Mouse (Mus musculus) stomach, embryonic 14.5 days (tissue): ENCODE results near the gene Nudcd3. TPM values are rescaled to one million over a fixed set of nuclear protein-coding genes. Genes with fewer than 3 reads are reported as not detected.
"Not testable (repeated sequence)": the region's sequence is repeated elsewhere in the genome, so short reads cannot be mapped to it uniquely, and the experiment has no call there.

ENCODE experiments used
- ATAC-seq: fragments of 200-750 bp; cut with Nextera tagmentation; 2 replicates; pipeline ENCODE4 v1.8.0; 2017; ENCODE audit warnings: low read depth, moderate TSS enrichment; ENCODE audit not compliant: insufficient number of reproducible peaks, insufficient read depth, low FRiP score
- H3K27ac ChIP-seq: fragments of 300-500 bp; sonication (generic); 2 replicates; pipeline ENCODE4 v1.5.1; 2014; ENCODE audit warnings: mild to moderate bottlenecking, low read length, moderate library complexity, mixed read lengths
- H3K27me3 ChIP-seq: fragments of 300-500 bp; sonication (generic); 2 replicates; pipeline ENCODE4 v1.6.1; 2014; ENCODE audit warnings: low read length, control low read depth, mixed read lengths; ENCODE audit not compliant: control insufficient read depth, insufficient read depth
- H3K36me3 ChIP-seq: fragments of 300-500 bp; sonication (generic); 2 replicates; pipeline ENCODE4 v1.6.1; 2014; ENCODE audit warnings: mild to moderate bottlenecking, control low read depth, low read length, moderate library complexity, mixed read lengths; ENCODE audit not compliant: control insufficient read depth, insufficient read depth
- H3K4me1 ChIP-seq: fragments of 300-500 bp; sonication (generic); 2 replicates; pipeline ENCODE4 v1.6.1; 2014; ENCODE audit warnings: low read length, control low read depth, mixed read lengths; ENCODE audit not compliant: control insufficient read depth, insufficient read depth
- H3K4me2 ChIP-seq: fragments of 300-500 bp; sonication (generic); replicated peaks from 2 replicates; pipeline ENCODE4 v1.6.1; 2014; ENCODE audit warnings: low read depth, low read length, control low read depth
- H3K4me3 ChIP-seq: fragments of 300-500 bp; sonication (generic); 2 replicates; pipeline ENCODE4 v1.5.1; 2014; ENCODE audit warnings: low read depth, low read length, control low read depth
- H3K9ac ChIP-seq: fragments of 300-500 bp; sonication (generic); replicated peaks from 2 replicates; pipeline ENCODE4 v1.6.1; 2014; ENCODE audit warnings: low read depth, mild to moderate bottlenecking, control low read depth, low read length, moderate library complexity, mixed read lengths
- H3K9me3 ChIP-seq: fragments of 300-500 bp; sonication (generic); 2 replicates; pipeline ENCODE4 v1.6.1; 2016; ENCODE audit warnings: low read depth, low read length, control low read depth; ENCODE audit not compliant: control insufficient read depth
- WGBS: fragments of 180-500 bp; shearing (Covaris S2); extraction: QIAGEN DNeasy Blood & Tissue Kit; methylation state at CpG from one replicate; pipeline ENCODE4 v1.1.7; 2014; 5-methylcytosine and 5-hydroxymethylcytosine counted together
- polyA plus RNA-seq: library from polyadenylated mRNA; unstranded; fragments of >200 nt; fragmentation: Nextera tagmentation; extraction: Ambion mirVana; gene quantifications from 2 replicates; pipeline ENCODE4 v1.2.1, GENCODE M21; 2014

Gene Nudcd3
- polyA plus RNA-seq, 1 experiment from 2014 or later: 42.0 TPM

- 94% methylated on average over 5 of the region's 5 CpGs for WGBS
- H3K9ac ChIP-seq: no peak overlapping the region
- ATAC-seq: no peak
- H3K36me3 ChIP-seq: peaks cover 50% of the 10 kb centered on the region
- no peak overlapping the region for H3K4me2 ChIP-seq
- H3K9me3 ChIP-seq: no peaks in the 10 kb centered on the region
- H3K27me3 ChIP-seq: no peaks in the 10 kb centered on the region
- H3K4me1 ChIP-seq: no peaks in the 10 kb centered on the region
- no peak overlapping the region for H3K4me3 ChIP-seq
- H3K27ac ChIP-seq: no peak overlapping the region
Observed at GRCm38 (mm10) chr11:6111734-6112484, 88.3 kb downstream of the Nudcd3 start.

GRCm38 (mm10) chr11:6109990-6110389 is 90.2 kb downstream of the Nudcd3 start:
- Histone ChIP-seq H3K4me2 (no peak overlapping the region), H3K4me1 (no peaks in the 10 kb centered on the region), H3K36me3 (peaks cover 51% of the 10 kb centered on the region), H3K4me3 (no peak overlapping the region), H3K9me3 (no peaks in the 10 kb centered on the region), H3K9ac (no peak overlapping the region), H3K27me3 (no peaks in the 10 kb centered on the region), H3K27ac (no peak overlapping the region)
- no peak for ATAC-seq

- Histone ChIP-seq H3K9ac (no peak overlapping the region), H3K4me3 (no peak overlapping the region), H3K4me2 (no peak overlapping the region), H3K36me3 (peaks cover 41% of the 10 kb centered on the region), H3K9me3 (no peaks in the 10 kb centered on the region), H3K27me3 (no peaks in the 10 kb centered on the region), H3K27ac (no peak overlapping the region), H3K4me1 (no peaks in the 10 kb centered on the region)
- 95% methylated on average over 5 of the region's 5 CpGs for WGBS
- no peak for ATAC-seq
Observed at GRCm38 (mm10) chr11:6108296-6108695, 91.9 kb downstream of the Nudcd3 start.

GRCm38 (mm10) chr11:6107722-6108121 is 92.5 kb downstream of the Nudcd3 start:
- Histone ChIP-seq H3K9ac (no peak overlapping the region), H3K9me3 (no peaks in the 10 kb centered on the region), H3K4me2 (no peak overlapping the region), H3K4me1 (no peaks in the 10 kb centered on the region), H3K4me3 (no peak overlapping the region), H3K36me3 (peaks cover 35% of the 10 kb centered on the region), H3K27ac (no peak overlapping the region), H3K27me3 (no peaks in the 10 kb centered on the region)
- WGBS: 80% methylated on average over 3 of the region's 3 CpGs
- no peak for ATAC-seq

- no peaks in the 10 kb centered on the region for H3K9me3 ChIP-seq
- no peak overlapping the region for H3K9ac ChIP-seq
- no peaks in the 10 kb centered on the region for H3K27me3 ChIP-seq
- ATAC-seq: no peak
- no peak overlapping the region for H3K4me3 ChIP-seq
- H3K36me3 ChIP-seq: peaks cover 24% of the 10 kb centered on the region; the same call in 1 of the 2 replicates
- H3K4me2 ChIP-seq: no peak overlapping the region
- no peaks in the 10 kb centered on the region for H3K4me1 ChIP-seq
- no peak overlapping the region for H3K27ac ChIP-seq
- WGBS: 85% methylated on average over 5 of the region's 5 CpGs
Observed at GRCm38 (mm10) chr11:6104734-6105133, 95.5 kb downstream of the Nudcd3 start.

GRCm38 (mm10) chr11:6096637-6097036 is 103.6 kb downstream of the Nudcd3 start:
- H3K4me3 ChIP-seq, ATAC-seq, H3K9ac ChIP-seq, H3K4me1 ChIP-seq, H3K27me3 ChIP-seq, H3K4me2 ChIP-seq, H3K9me3 ChIP-seq, H3K36me3 ChIP-seq, H3K27ac ChIP-seq: not testable (repeated sequence)
- 90% methylated on average over 2 of the region's 3 CpGs for WGBS

GRCm38 (mm10) chr11:6086991-6087390 is 113.2 kb downstream of the Nudcd3 start:
- H3K9ac ChIP-seq: no peak overlapping the region
- H3K4me2 ChIP-seq: no peak overlapping the region
- no peak for ATAC-seq
- no peak overlapping the region for H3K4me3 ChIP-seq
- no peaks in the 10 kb centered on the region for H3K4me1 ChIP-seq
- no peaks in the 10 kb centered on the region for H3K9me3 ChIP-seq
- no peaks in the 10 kb centered on the region for H3K27me3 ChIP-seq
- no peak overlapping the region for H3K27ac ChIP-seq
- 46% methylated on average over 4 of the region's 4 CpGs for WGBS
- H3K36me3 ChIP-seq: no peaks in the 10 kb centered on the region

GRCm38 (mm10) chr11:6078737-6079136 is 121.5 kb downstream of the Nudcd3 start:
- Histone ChIP-seq H3K4me1 (no peaks in the 10 kb centered on the region), H3K4me2 (no peak overlapping the region), H3K9ac (no peak overlapping the region), H3K9me3 (no peaks in the 10 kb centered on the region), H3K27ac (no peak overlapping the region), H3K36me3 (no peaks in the 10 kb centered on the region), H3K4me3 (no peak overlapping the region), H3K27me3 (no peaks in the 10 kb centered on the region)
- no peak for ATAC-seq
- 86% methylated on average over 2 of the region's 2 CpGs for WGBS

- H3K4me2 ChIP-seq: no peak overlapping the region
- H3K9ac ChIP-seq: no peak overlapping the region
- WGBS: 63% methylated on average over 8 of the region's 8 CpGs
- no peaks in the 10 kb centered on the region for H3K9me3 ChIP-seq
- H3K4me3 ChIP-seq: no peak overlapping the region
- H3K27ac ChIP-seq: no peak overlapping the region
- no peaks in the 10 kb centered on the region for H3K36me3 ChIP-seq
- no peak for ATAC-seq
- no peaks in the 10 kb centered on the region for H3K4me1 ChIP-seq
- H3K27me3 ChIP-seq: no peaks in the 10 kb centered on the region
Observed at GRCm38 (mm10) chr11:6075618-6076066, 124.6 kb downstream of the Nudcd3 start.
